Mouse (Mus musculus): Measurements from ENCODE around the gene Baz1b. TPM values are rescaled to one million over a fixed set of nuclear protein-coding genes. Genes with fewer than 3 reads are reported as not detected.

Gene Baz1b
- polyA plus RNA-seq, 2 experiments from 2014 or later: 25.2 to 25.4 TPM

GRCm38 (mm10) chr5:135241474-135241873 is 54.4 kb downstream of the Baz1b start:
- ATAC-seq: no peak

DNA sequence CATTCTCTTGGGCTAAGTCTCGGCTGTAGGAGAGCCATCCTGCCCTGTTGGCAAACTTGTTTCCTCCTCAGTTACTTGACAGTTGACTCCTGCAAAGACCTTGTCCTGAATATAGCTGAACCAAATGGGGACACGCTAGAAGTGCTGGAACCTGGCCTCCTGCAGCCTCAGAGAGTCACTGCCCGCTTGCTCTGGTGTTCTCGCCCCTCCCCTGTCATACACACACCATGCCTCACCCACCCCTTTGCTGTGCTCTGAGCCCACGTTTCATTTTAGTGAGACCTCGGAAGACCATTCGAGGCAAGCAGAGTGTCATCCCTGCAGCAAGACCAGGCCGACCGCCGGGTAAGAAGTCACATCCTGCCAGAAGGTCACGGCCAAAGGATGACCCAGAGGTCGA is 55.1 kb downstream of the Baz1b start:
- ATAC-seq: no peak

- ATAC-seq: no peak
These were observed 55.5 kb downstream of the Baz1b start for GRCm38 (mm10) chr5:135242608-135243007.

DNA sequence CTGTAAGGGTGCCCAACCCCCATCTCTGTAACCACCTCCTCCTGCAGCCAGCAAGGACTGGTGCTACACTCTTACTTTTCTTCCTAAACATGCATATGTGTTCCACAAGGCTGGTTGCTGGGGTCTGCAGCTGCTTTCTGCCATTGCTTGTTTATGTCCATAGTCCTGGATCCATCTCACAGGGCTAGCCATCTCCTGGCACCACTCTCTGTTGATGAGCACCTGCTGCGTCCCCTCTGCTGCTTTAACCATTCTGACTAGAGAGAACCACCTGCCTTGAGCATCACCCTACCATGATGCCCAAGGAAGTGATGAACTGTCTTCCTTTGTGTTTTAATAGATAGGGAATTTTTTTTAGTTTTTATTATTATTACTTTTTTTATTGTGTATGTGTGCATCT is 56.1 kb downstream of the Baz1b start:
- ATAC-seq: no peak

GRCm38 (mm10) chr5:135246531-135246930 is 59.5 kb downstream of the Baz1b start:
- no peak for ATAC-seq

GRCm38 (mm10) chr5:135247337-135247736 is 60.3 kb downstream of the Baz1b start:
- ATAC-seq: no peak

- ATAC-seq: no peak
These were observed 62.1 kb downstream of the Baz1b start for GRCm38 (mm10) chr5:135248956-135249676.

GRCm38 (mm10) chr5:135250186-135251078 is 63.4 kb downstream of the Baz1b start:
- ATAC-seq: no peak

DNA sequence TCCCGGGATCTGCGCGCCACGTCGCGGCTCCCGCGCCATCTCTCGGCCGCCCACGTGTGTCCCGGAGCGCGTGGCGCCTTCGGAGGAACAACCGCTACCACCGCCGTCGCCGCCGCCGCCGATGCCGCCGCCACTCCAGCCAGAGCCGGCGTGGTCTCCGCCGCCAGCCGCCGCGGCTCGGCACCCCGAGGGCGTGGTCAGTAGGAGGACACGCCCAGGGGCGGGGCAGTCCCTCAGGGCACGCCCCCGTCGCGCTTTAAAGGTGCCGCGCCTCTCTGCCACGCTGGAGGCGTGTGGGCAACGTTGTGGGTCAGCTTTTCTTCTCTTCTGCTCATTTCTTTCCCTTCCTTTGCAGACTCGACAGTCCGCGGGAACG is 64.0 kb downstream of the Baz1b start, which contains the start of gene Fzd9:
TSS of gene Fzd9 (minus strand) at position 152 of the 376 bp plus-strand sequence.
- peak; percentile 63 for ATAC-seq

GRCm38 (mm10) chr5:135253741-135254401 is 66.8 kb downstream of the Baz1b start:
- no peak for ATAC-seq

- ATAC-seq: no peak
These were observed 69.1 kb downstream of the Baz1b start for GRCm38 (mm10) chr5:135256166-135256565.

GRCm38 (mm10) chr5:135257559-135257958 is 70.5 kb downstream of the Baz1b start:
- no peak for ATAC-seq

- ATAC-seq: no peak
These were observed 71.5 kb downstream of the Baz1b start for GRCm38 (mm10) chr5:135258280-135259150.

- no peak for ATAC-seq
These were observed 76.9 kb downstream of the Baz1b start for GRCm38 (mm10) chr5:135263866-135264503.

GRCm38 (mm10) chr5:135264548-135264947 is 77.5 kb downstream of the Baz1b start:
- ATAC-seq: no peak

DNA sequence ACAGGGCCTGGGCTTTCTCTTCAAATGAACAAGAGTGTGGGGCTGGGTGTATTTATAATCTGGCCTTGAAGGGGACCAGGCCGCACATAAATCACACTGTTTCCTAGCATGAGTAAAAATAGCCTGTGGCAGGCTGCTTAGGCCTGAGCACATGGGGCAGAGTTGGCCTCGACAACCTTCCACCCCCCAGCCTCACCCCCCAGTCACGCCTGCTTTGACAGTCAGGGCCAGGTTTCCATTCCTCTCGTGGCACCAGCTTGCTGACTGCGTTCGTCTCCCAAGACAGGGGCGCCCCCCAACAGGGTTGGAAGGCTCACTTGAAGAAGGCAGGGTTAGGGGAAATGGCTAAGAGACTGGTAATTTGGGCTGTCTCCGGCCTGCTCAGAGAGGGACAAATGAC is 82.4 kb downstream of the Baz1b start:
- ATAC-seq: no peak

DNA sequence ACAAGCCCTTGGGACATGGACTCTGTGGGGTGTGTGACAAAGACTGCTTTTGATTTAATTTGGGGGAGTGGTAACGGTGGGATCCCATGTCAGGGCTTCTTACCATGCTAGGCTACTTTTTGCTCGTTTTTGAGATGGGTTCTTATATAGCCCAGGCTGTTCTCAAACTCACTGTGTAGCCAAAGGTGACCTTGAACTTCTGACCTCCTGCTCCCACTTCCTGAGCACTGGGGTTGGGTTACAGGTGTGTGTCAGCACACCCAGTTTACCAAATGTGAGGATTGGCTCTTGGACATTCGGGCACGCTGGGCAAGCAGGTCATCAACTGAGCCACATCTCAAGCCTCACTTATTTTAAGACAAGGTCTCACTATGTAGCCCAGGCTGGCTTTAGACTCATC is 83.3 kb downstream of the Baz1b start:
- ATAC-seq: no peak

GRCm38 (mm10) chr5:135271563-135272165 is 84.6 kb downstream of the Baz1b start:
- ATAC-seq: no peak

DNA sequence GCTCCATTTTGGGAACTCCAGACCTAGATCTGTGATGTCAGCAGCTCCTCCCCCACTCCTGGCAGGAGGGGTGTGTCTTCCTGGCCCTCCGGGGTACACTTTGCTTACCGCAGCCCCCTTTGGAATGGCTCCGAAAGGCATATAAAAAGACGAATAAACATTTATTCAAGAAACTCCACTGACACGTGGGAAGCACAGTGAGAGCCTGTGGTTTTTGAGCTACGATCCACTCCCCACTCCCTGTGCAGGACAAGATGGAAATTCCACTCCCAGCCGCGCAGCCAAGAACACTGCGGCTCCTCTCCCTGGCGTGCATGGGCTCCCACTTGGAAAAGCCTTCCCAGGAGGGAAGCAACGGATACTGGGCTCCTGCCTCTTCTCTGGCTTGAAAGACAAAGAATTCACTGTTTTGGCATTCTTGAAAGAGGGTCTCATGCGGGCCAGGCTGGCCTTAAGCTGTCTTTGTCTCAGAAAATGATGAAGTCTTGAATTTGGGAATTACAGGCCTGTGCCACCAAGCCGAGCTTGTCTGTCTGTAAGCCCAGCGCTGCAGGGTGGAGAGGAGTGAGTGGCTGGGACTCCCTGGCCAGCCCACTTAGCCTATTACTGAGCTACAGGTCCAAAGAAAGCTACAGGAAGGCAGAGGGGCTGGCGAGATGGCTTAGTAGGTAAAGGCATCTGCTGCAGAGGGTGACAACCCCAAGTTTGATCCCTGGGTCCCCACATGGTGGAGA is 87.8 kb downstream of the Baz1b start:
- ATAC-seq: no peak

- ATAC-seq: no peak
These were observed 89.5 kb downstream of the Baz1b start for GRCm38 (mm10) chr5:135276597-135276996.

- ATAC-seq: no peak
These were observed 93.2 kb downstream of the Baz1b start for GRCm38 (mm10) chr5:135280226-135280625.
